Mouse (Mus musculus) forebrain, embryonic 16.5 days (tissue): ENCODE measurements at regions not wholly inside any gene's neighbourhood (a gene's known extent, or its start where the extent isn't known, plus 50 kb on each side); places are given as distances from the start of the nearest gene placed in this dataset.
A peak's percentile ranks its signal among the peaks of the same experiment; 100 is the strongest.

ENCODE experiments used
- ATAC-seq: fragments of 200-750 bp; cut with Nextera tagmentation; 2 replicates; pipeline ENCODE4 v1.8.0; 2017; ENCODE audit warnings: mild to moderate bottlenecking, moderate library complexity
- H3K27ac ChIP-seq: fragments of 300-500 bp; sonication (generic); 2 replicates; pipeline ENCODE4 v1.5.1; 2014; ENCODE audit warnings: low read length, control low read depth
- H3K27me3 ChIP-seq: fragments of 300-500 bp; sonication (generic); replicated peaks from 2 replicates; pipeline ENCODE4 v1.6.1; 2014; ENCODE audit warnings: low read length; ENCODE audit not compliant: control insufficient read depth, insufficient read depth
- H3K36me3 ChIP-seq: fragments of 300-500 bp; sonication (generic); 2 replicates; pipeline ENCODE4 v1.6.1; 2014; ENCODE audit not compliant: control insufficient read depth, insufficient read depth
- H3K4me1 ChIP-seq: fragments of 300-500 bp; sonication (generic); replicated peaks from 2 replicates; pipeline ENCODE4 v1.6.1; 2014; ENCODE audit warnings: low read length; ENCODE audit not compliant: control insufficient read depth, insufficient read depth
- H3K4me2 ChIP-seq: fragments of 300-500 bp; sonication (generic); 2 replicates; pipeline ENCODE4 v1.6.1; 2014; ENCODE audit warnings: mild to moderate bottlenecking, low read length, control low read depth
- H3K4me3 ChIP-seq: fragments of 300-500 bp; sonication (generic); replicated peaks from 2 replicates; pipeline ENCODE4 v1.5.1; 2014; ENCODE audit warnings: mild to moderate bottlenecking, low read length, control low read depth
- H3K9ac ChIP-seq: fragments of 300-500 bp; sonication (generic); replicated peaks from 2 replicates; pipeline ENCODE4 v1.6.1; 2014; ENCODE audit warnings: low read depth, low read length, control low read depth
- H3K9me3 ChIP-seq: fragments of 300-500 bp; sonication (generic); 2 replicates; pipeline ENCODE4 v1.6.1; 2016; ENCODE audit warnings: low read length; ENCODE audit not compliant: control insufficient read depth
- WGBS: fragments of 180-500 bp; shearing (Covaris S2); extraction: QIAGEN DNeasy Blood & Tissue Kit; methylation state at CpG from one replicate; pipeline ENCODE4 v1.1.7; 2014; 5-methylcytosine and 5-hydroxymethylcytosine counted together

GRCm38 (mm10) chr9:111854976-111855375 is 164.8 kb upstream of the Stac start:
- H3K36me3 ChIP-seq: no peaks in the 10 kb centered on the region
- 0 out of 2 replicates have a peak, but pooled peaks have one; percentile 43 for ATAC-seq
- H3K9ac ChIP-seq: no peak overlapping the region
- H3K4me3 ChIP-seq: no peak overlapping the region
- H3K27me3 ChIP-seq: no peaks in the 10 kb centered on the region
- H3K27ac ChIP-seq: no peak overlapping the region
- H3K4me2 ChIP-seq: no peak overlapping the region
- WGBS: 38% methylated on average over 7 of the region's 7 CpGs
- H3K4me1 ChIP-seq: peaks cover 5% of the 10 kb centered on the region
- H3K9me3 ChIP-seq: no peaks in the 10 kb centered on the region

- H3K27me3 ChIP-seq: no peaks in the 10 kb centered on the region
- H3K4me2 ChIP-seq: no peak overlapping the region
- no peak overlapping the region for H3K4me3 ChIP-seq
- no peak overlapping the region for H3K27ac ChIP-seq
- H3K36me3 ChIP-seq: no peaks in the 10 kb centered on the region
- H3K9ac ChIP-seq: no peak overlapping the region
- no peak for ATAC-seq
- 96% methylated on average over 10 of the region's 10 CpGs for WGBS
- H3K9me3 ChIP-seq: no peaks in the 10 kb centered on the region
- no peaks in the 10 kb centered on the region for H3K4me1 ChIP-seq
Measured at GRCm38 (mm10) chr9:111846366-111846765, 156.2 kb upstream of the Stac start.

GRCm38 (mm10) chr9:111841151-111841550 is 151.0 kb upstream of the Stac start:
- WGBS: 50% methylated on average over 6 of the region's 6 CpGs

GRCm38 (mm10) chr9:111838069-111838820 is 148.1 kb upstream of the Stac start:
- no peak overlapping the region for H3K27ac ChIP-seq

More at GRCm38 (mm10) chr9:111841151-111841550, 151.0 kb upstream of the Stac start:
- Histone ChIP-seq H3K27me3 (no peaks in the 10 kb centered on the region), H3K9ac (no peak overlapping the region), H3K27ac (no peak overlapping the region), H3K9me3 (no peaks in the 10 kb centered on the region), H3K36me3 (no peaks in the 10 kb centered on the region), H3K4me1 (peaks cover 9% of the 10 kb centered on the region), H3K4me2 (no peak overlapping the region), H3K4me3 (no peak overlapping the region)
- no peak for ATAC-seq

GRCm38 (mm10) chr9:111822094-111822493 is 131.9 kb upstream of the Stac start:
- no peak for ATAC-seq
- H3K4me2 ChIP-seq: no peak overlapping the region
- no peaks in the 10 kb centered on the region for H3K9me3 ChIP-seq
- no peaks in the 10 kb centered on the region for H3K36me3 ChIP-seq
- no peak overlapping the region for H3K4me3 ChIP-seq
- WGBS: 94% methylated on average over 1 of the region's 1 CpGs
- no peaks in the 10 kb centered on the region for H3K4me1 ChIP-seq
- H3K27ac ChIP-seq: no peak overlapping the region
- no peaks in the 10 kb centered on the region for H3K27me3 ChIP-seq
- H3K9ac ChIP-seq: no peak overlapping the region

More at GRCm38 (mm10) chr9:111838069-111838820, 148.1 kb upstream of the Stac start:
- no peak overlapping the region for H3K9ac ChIP-seq
- WGBS: 47% methylated on average over 7 of the region's 7 CpGs
- H3K9me3 ChIP-seq: no peaks in the 10 kb centered on the region
- H3K4me2 ChIP-seq: no peak overlapping the region
- H3K4me1 ChIP-seq: peaks cover 9% of the 10 kb centered on the region
- no peak overlapping the region for H3K4me3 ChIP-seq
- H3K36me3 ChIP-seq: no peaks in the 10 kb centered on the region
- ATAC-seq: no peak
- H3K27me3 ChIP-seq: no peaks in the 10 kb centered on the region

GRCm38 (mm10) chr9:111817461-111817860 is 127.3 kb upstream of the Stac start:
- Histone ChIP-seq H3K4me3 (no peak overlapping the region), H3K27me3 (no peaks in the 10 kb centered on the region), H3K4me2 (no peak overlapping the region), H3K4me1 (no peaks in the 10 kb centered on the region), H3K9me3 (no peaks in the 10 kb centered on the region), H3K9ac (no peak overlapping the region), H3K36me3 (no peaks in the 10 kb centered on the region), H3K27ac (no peak overlapping the region)
- ATAC-seq: no peak
- WGBS: 75% methylated on average over 4 of the region's 4 CpGs

- H3K27ac ChIP-seq: no peak overlapping the region
- ATAC-seq: no peak
- no peak overlapping the region for H3K9ac ChIP-seq
- no peaks in the 10 kb centered on the region for H3K4me1 ChIP-seq
- H3K27me3 ChIP-seq: no peaks in the 10 kb centered on the region
- no peak overlapping the region for H3K4me3 ChIP-seq
- H3K9me3 ChIP-seq: no peaks in the 10 kb centered on the region
- 64% methylated on average over 6 of the region's 6 CpGs for WGBS
- H3K36me3 ChIP-seq: no peaks in the 10 kb centered on the region
- no peak overlapping the region for H3K4me2 ChIP-seq
Measured at GRCm38 (mm10) chr9:111804931-111805330, 114.8 kb upstream of the Stac start.

- no peak overlapping the region for H3K4me2 ChIP-seq
- 92% methylated on average over 5 of the region's 5 CpGs for WGBS
- no peak for ATAC-seq
- no peak overlapping the region for H3K9ac ChIP-seq
- H3K4me1 ChIP-seq: no peaks in the 10 kb centered on the region
- no peaks in the 10 kb centered on the region for H3K9me3 ChIP-seq
- no peaks in the 10 kb centered on the region for H3K27me3 ChIP-seq
- no peak overlapping the region for H3K27ac ChIP-seq
- no peaks in the 10 kb centered on the region for H3K36me3 ChIP-seq
- no peak overlapping the region for H3K4me3 ChIP-seq
Measured at GRCm38 (mm10) chr9:111801381-111801780, 111.2 kb upstream of the Stac start.

- H3K27ac ChIP-seq: no peak overlapping the region
- 74% methylated on average over 5 of the region's 5 CpGs for WGBS
- H3K4me3 ChIP-seq: no peak overlapping the region
- H3K4me2 ChIP-seq: no peak overlapping the region
- no peaks in the 10 kb centered on the region for H3K9me3 ChIP-seq
- H3K9ac ChIP-seq: no peak overlapping the region
- H3K27me3 ChIP-seq: no peaks in the 10 kb centered on the region
- no peaks in the 10 kb centered on the region for H3K4me1 ChIP-seq
- H3K36me3 ChIP-seq: no peaks in the 10 kb centered on the region
- no peak for ATAC-seq
Measured at GRCm38 (mm10) chr9:111800869-111801268, 110.7 kb upstream of the Stac start.
